Mouse (Mus musculus) spleen, adult 2 months (tissue): ENCODE results near the gene Igsf9b.

Source experiments
- CTCF ChIP-seq: fragments of 200-500 bp; IDR thresholded peaks from 2 replicates; pipeline ENCODE4 v1.5.1; 2011; ENCODE audit warnings: mild to moderate bottlenecking, inconsistent platforms; ENCODE audit not compliant: insufficient read depth, insufficient read length, insufficient replicate concordance; ENCODE audit errors: extremely low read depth
- POLR2A ChIP-seq: fragments of 200-500 bp; IDR thresholded peaks from 2 replicates; pipeline ENCODE4 v1.6.1; 2011; ENCODE audit warnings: low read depth, low read length, inconsistent platforms

DNA sequence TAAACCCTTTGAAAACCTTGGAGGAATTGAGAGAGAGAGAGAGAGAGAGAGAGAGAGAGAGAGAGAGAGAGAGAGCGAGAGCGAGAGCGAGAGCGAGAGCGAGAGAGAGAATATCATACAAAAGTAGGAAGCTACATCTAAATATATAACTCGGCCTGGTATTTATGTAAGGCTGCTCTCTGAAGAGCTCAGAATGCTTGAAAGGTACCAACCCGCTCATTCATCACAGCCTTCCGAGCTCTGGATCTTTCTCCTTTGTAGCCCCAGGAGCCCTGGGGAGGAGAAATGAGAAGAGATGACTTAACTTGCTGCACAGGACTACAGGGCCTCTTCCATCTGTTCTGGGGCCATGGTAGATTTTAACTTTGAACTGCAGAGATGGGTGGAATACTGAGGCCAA, 22.3 kb downstream of the Igsf9b start:
- TF ChIP-seq CTCF: no peak
- TF ChIP-seq POLR2A: no peak
